Mouse (Mus musculus) spleen, adult 2 months (tissue): ENCODE measurements around the gene Tnik. TPM values are rescaled to one million over a fixed set of nuclear protein-coding genes. Genes with fewer than 3 reads are reported as not detected.

Experiments
- DNase-seq, 2 experiments: peaks; one replicate each; pipeline versions ENCODE4 v3.0.0 to v3.0.0-alpha.2; 2012 to 2021; ENCODE audit warnings: low spot score in 2 of 2, low read depth in 1 of 2
- H3K27ac ChIP-seq: fragments of 200-500 bp; 2 replicates; pipeline ENCODE4 v1.5.1; 2012; ENCODE audit warnings: low read length, inconsistent platforms; ENCODE audit not compliant: insufficient read depth
- H3K27me3 ChIP-seq: fragments of 200-500 bp; 2 replicates; pipeline ENCODE4 v1.6.1; 2012; ENCODE audit warnings: mild to moderate bottlenecking, moderate library complexity, low read length, inconsistent platforms; ENCODE audit not compliant: control insufficient read depth, insufficient read depth
- H3K36me3 ChIP-seq: fragments of 200-500 bp; 2 replicates; pipeline ENCODE4 v1.6.1; 2012; ENCODE audit warnings: mild to moderate bottlenecking, low read length, inconsistent platforms; ENCODE audit not compliant: control insufficient read depth, insufficient read depth
- H3K4me1 ChIP-seq: fragments of 200-500 bp; 2 replicates; pipeline ENCODE4 v1.6.1; 2011; ENCODE audit warnings: inconsistent platforms; ENCODE audit not compliant: control insufficient read depth, insufficient read depth, insufficient read length
- H3K4me3 ChIP-seq: fragments of 200-500 bp; 2 replicates; pipeline ENCODE4 v1.5.1; 2011; ENCODE audit warnings: mild to moderate bottlenecking, inconsistent platforms; ENCODE audit not compliant: insufficient read depth, insufficient read length; ENCODE audit errors: extremely low read depth
- CTCF ChIP-seq: fragments of 200-500 bp; IDR thresholded peaks from 2 replicates; pipeline ENCODE4 v1.5.1; 2011; ENCODE audit warnings: mild to moderate bottlenecking, inconsistent platforms; ENCODE audit not compliant: insufficient read depth, insufficient read length, insufficient replicate concordance; ENCODE audit errors: extremely low read depth
- POLR2A ChIP-seq: fragments of 200-500 bp; IDR thresholded peaks from 2 replicates; pipeline ENCODE4 v1.6.1; 2011; ENCODE audit warnings: low read depth, low read length, inconsistent platforms
- WGBS: fragments of 180-500 bp; shearing (Covaris S2); methylation state at CpG from one replicate; pipeline ENCODE4 v1.1.7; 2018; 5-methylcytosine and 5-hydroxymethylcytosine counted together
- polyA plus RNA-seq: library from polyadenylated mRNA; depleted of rRNA; stranded (reverse); fragments of >200 nt; gene quantifications from 2 replicates; pipeline ENCODE4 v1.2.3, GENCODE M21; 2012

The Tnik gene
- polyA plus RNA-seq, 1 experiment: 5.5 TPM

- Histone ChIP-seq H3K36me3 (peaks cover 2% of the 10 kb centered on the region; the same call in 1 of the 2 replicates), H3K27me3 (no peaks in the 10 kb centered on the region), H3K27ac (no peak overlapping the region), H3K4me1 (no peaks in the 10 kb centered on the region), H3K4me3 (no peak overlapping the region)
- DNase-seq: no peak
- TF ChIP-seq POLR2A (no peak), CTCF (no peak)
- 81% methylated on average over 1 of the region's 1 CpGs for WGBS
Measured at GRCm38 (mm10) chr3:28616386-28616785, 353.4 kb downstream of the Tnik start.

- Histone ChIP-seq H3K27me3 (no peaks in the 10 kb centered on the region), H3K27ac (no peak overlapping the region), H3K36me3 (peaks cover 2% of the 10 kb centered on the region; the same call in 1 of the 2 replicates), H3K4me1 (no peaks in the 10 kb centered on the region), H3K4me3 (no peak overlapping the region)
- WGBS: 94% methylated on average over 5 of the region's 5 CpGs
- DNase-seq: no peak
- TF ChIP-seq POLR2A (no peak), CTCF (no peak)
Measured at GRCm38 (mm10) chr3:28617008-28617627, 354.1 kb downstream of the Tnik start.

GRCm38 (mm10) chr3:28621792-28622191, 358.8 kb downstream of the Tnik start:
- WGBS: 59% methylated on average over 2 of the region's 2 CpGs
- H3K36me3 ChIP-seq: peaks cover 5% of the 10 kb centered on the region; the same call in 1 of the 2 replicates
- TF ChIP-seq CTCF (no peak), POLR2A (no peak)
- H3K4me3 ChIP-seq: no peak overlapping the region
- no peaks in the 10 kb centered on the region for H3K27me3 ChIP-seq
- DNase-seq: no peak
- no peaks in the 10 kb centered on the region for H3K4me1 ChIP-seq
- H3K27ac ChIP-seq: no peak overlapping the region

- no peaks in the 10 kb centered on the region for H3K27me3 ChIP-seq
- no peaks in the 10 kb centered on the region for H3K4me1 ChIP-seq
- DNase-seq: no peak
- TF ChIP-seq POLR2A: no peak
- no peak for TF ChIP-seq CTCF
- 96% methylated on average over 6 of the region's 6 CpGs for WGBS
- H3K4me3 ChIP-seq: no peak overlapping the region
- H3K27ac ChIP-seq: no peak overlapping the region
- H3K36me3 ChIP-seq: peaks cover 3% of the 10 kb centered on the region; the same call in 1 of the 2 replicates
Measured at GRCm38 (mm10) chr3:28626816-28627215, 363.8 kb downstream of the Tnik start.

GRCm38 (mm10) chr3:28636778-28637177, 373.8 kb downstream of the Tnik start:
- Histone ChIP-seq H3K4me1 (no peaks in the 10 kb centered on the region), H3K27ac (no peak overlapping the region), H3K27me3 (no peaks in the 10 kb centered on the region), H3K4me3 (no peak overlapping the region), H3K36me3 (no peaks in the 10 kb centered on the region)
- no peak for DNase-seq
- WGBS: 93% methylated on average over 4 of the region's 4 CpGs
- TF ChIP-seq CTCF (no peak), POLR2A (no peak)

GRCm38 (mm10) chr3:28638957-28639356, 375.9 kb downstream of the Tnik start:
- WGBS: 79% methylated on average over 2 of the region's 2 CpGs
- Histone ChIP-seq H3K27me3 (no peaks in the 10 kb centered on the region), H3K27ac (no peak overlapping the region), H3K4me1 (no peaks in the 10 kb centered on the region), H3K36me3 (no peaks in the 10 kb centered on the region), H3K4me3 (no peak overlapping the region)
- no peak for TF ChIP-seq POLR2A
- no peak for TF ChIP-seq CTCF
- DNase-seq: no peak

- Histone ChIP-seq H3K27me3 (no peaks in the 10 kb centered on the region), H3K27ac (no peak overlapping the region), H3K4me1 (no peaks in the 10 kb centered on the region), H3K36me3 (no peaks in the 10 kb centered on the region; the same call in 1 of the 2 replicates), H3K4me3 (no peak overlapping the region)
- no peak for TF ChIP-seq CTCF
- TF ChIP-seq POLR2A: no peak
- 88% methylated on average over 9 of the region's 9 CpGs for whole genome bisulfite sequencing
- DNase-seq: no peak
Measured at GRCm38 (mm10) chr3:28643252-28643947, 380.4 kb downstream of the Tnik start.
